Mouse (Mus musculus): ENCODE results near the gene Tekt1. TPM values are rescaled to one million over a fixed set of nuclear protein-coding genes. Genes with fewer than 3 reads are reported as not detected.

Gene Tekt1
- polyA plus RNA-seq, 1 experiment from 2014 or later, result 5.8 TPM

DNA sequence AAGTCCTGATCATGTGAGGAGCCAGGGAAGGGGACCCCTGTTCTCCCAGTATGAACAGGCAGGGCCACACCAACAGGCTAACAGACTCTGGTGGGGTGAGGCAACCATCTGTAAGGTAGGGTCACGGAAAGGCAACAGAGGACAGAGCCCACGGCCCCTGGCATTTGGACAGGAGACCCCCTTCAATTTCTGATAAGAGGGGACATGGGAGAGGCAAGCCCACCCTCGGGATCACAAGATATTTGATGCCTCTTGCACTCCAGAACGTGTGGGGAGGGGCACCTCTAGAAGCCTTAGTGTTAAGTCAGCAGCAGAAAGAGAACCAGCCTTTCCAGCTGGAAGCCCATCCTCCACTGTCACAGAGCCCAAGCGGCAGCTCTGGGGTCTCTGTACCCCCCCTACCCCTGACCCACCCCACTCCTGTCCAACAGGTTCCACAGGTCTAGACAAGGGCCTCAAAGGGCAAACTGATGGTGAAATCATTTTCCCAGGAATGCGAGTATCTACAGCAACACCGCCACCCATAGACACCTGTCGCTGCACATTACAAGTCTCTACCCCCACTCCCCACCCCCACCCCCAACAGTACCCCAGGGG lies 43.9 kb upstream of the Tekt1 start:
- ATAC-seq (ENCODE audit: low FRiP score, low TSS enrichment), result no peak
- Histone ChIP-seq H3K27ac (ENCODE audit: low read depth, low read length) (peak overlapping the region; percentile 65), H3K9me3 (ENCODE audit: control insufficient read depth, low read length) (no peaks in the 10 kb centered on the region), H3K4me1 (ENCODE audit: control insufficient read depth, insufficient read depth, low read length) (peaks cover 66% of the 10 kb centered on the region), H3K4me3 (ENCODE audit: low read length) (no peak overlapping the region), H3K4me2 (replicated peaks; ENCODE audit: low read depth, low read length) (peak overlapping the region; percentile 15), H3K36me3 (ENCODE audit: control insufficient read depth, insufficient read depth, low read length) (peaks cover 4% of the 10 kb centered on the region; the same call in 1 of the 2 replicates), H3K27me3 (ENCODE audit: control insufficient read depth, insufficient read depth, low read length) (no peaks in the 10 kb centered on the region), H3K9ac (ENCODE audit: low read depth, low read length) (no peak overlapping the region)
- 52% methylated on average over 8 of the region's 8 CpGs for WGBS

DNA sequence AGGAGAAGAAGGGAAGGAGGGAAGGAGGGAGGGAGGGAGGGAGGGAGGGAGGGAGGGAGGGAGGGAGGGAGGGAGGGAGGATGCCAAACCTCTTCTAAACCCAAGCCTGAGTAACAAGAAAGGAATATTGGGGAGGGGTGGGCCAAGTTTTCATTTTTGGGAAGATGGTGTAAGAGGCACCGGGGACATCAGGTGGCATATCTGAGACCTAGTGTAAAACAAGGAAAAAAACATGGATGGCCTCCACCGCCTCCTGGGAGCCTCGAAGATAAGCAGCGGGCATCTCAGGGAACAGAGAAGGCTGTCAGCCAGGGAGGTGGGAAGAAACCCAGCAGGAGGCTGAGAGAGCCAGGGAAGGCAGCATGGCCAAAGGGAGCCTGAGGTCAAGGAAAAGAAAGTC lies 43.3 kb upstream of the Tekt1 start:
- WGBS, result 70% methylated on average over 4 of the region's 4 CpGs
- peaks cover 4% of the 10 kb centered on the region; the same call in 1 of the 2 replicates for H3K36me3 ChIP-seq (ENCODE audit: control insufficient read depth, insufficient read depth, low read length)
- no peak overlapping the region for H3K9ac ChIP-seq (ENCODE audit: low read depth, low read length)
- no peak overlapping the region for H3K4me3 ChIP-seq (ENCODE audit: low read length)
- H3K4me1 ChIP-seq (ENCODE audit: control insufficient read depth, insufficient read depth, low read length), result peaks cover 72% of the 10 kb centered on the region
- H3K27ac ChIP-seq (ENCODE audit: low read depth, low read length), result peak overlapping the region; percentile 59
- no peak for ATAC-seq (ENCODE audit: low FRiP score, low TSS enrichment)
- no peaks in the 10 kb centered on the region for H3K27me3 ChIP-seq (ENCODE audit: control insufficient read depth, insufficient read depth, low read length)
- no peaks in the 10 kb centered on the region for H3K9me3 ChIP-seq (ENCODE audit: control insufficient read depth, low read length)
- H3K4me2 ChIP-seq (replicated peaks; ENCODE audit: low read depth, low read length), result peak overlapping the region; percentile 15; the same call in 1 of the 2 replicates

DNA sequence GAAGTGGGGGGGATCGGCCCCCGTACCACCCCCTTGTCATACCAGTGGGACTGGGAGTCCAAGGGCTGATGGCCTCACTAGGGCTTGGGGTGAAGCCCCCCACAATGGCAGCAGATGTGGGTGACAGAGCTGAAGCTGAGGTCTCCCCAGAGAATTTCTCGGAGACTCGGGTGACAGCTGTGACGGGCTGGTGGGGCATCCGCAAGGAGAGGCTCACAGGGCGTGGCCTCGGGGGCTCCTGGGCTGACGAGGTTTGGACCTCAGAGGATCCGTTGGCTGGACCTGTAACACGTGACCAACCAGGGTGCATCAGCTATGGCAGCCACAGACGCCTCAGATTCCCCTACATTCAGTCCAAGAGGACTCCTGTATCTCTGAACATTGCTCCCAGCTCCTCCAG lies 40.7 kb upstream of the Tekt1 start:
- H3K4me1 ChIP-seq (ENCODE audit: control insufficient read depth, insufficient read depth, low read length), result peaks cover 58% of the 10 kb centered on the region
- H3K4me3 ChIP-seq (ENCODE audit: low read length), result no peak overlapping the region
- H3K27me3 ChIP-seq (ENCODE audit: control insufficient read depth, insufficient read depth, low read length), result no peaks in the 10 kb centered on the region
- 86% methylated on average over 12 of the region's 12 CpGs for WGBS
- no peak overlapping the region for H3K4me2 ChIP-seq (replicated peaks; ENCODE audit: low read depth, low read length)
- H3K9me3 ChIP-seq (ENCODE audit: control insufficient read depth, low read length), result no peaks in the 10 kb centered on the region
- peak overlapping the region; percentile 87; the same call in 1 of the 2 replicates for H3K27ac ChIP-seq (ENCODE audit: low read depth, low read length)
- H3K9ac ChIP-seq (ENCODE audit: low read depth, low read length), result no peak overlapping the region
- ATAC-seq (ENCODE audit: low FRiP score, low TSS enrichment), result no peak
- H3K36me3 ChIP-seq (ENCODE audit: control insufficient read depth, insufficient read depth, low read length), result peaks cover 22% of the 10 kb centered on the region

DNA sequence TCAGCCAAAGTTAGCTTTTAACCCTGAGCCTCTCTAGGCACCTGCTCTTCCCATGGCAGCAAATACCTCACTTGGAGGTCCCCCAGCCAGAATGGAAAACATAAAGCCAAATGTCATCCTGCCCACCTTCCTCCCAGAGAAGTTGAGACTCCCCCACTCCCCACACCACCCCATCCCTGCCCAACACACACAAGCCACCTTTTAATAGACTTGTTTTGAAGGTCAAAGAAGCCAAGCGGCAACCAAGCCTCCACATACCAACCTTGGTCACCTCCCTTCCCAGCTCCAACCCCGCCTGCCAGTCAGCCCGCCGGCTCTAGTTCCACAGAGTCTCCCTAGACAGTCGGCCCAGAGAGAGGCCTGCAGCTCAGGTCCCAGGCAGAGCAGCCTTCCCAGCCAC lies 39.8 kb upstream of the Tekt1 start:
- WGBS, result 30% methylated on average over 5 of the region's 5 CpGs
- H3K27me3 ChIP-seq (ENCODE audit: control insufficient read depth, insufficient read depth, low read length), result no peaks in the 10 kb centered on the region
- H3K27ac ChIP-seq (ENCODE audit: low read depth, low read length), result peak overlapping the region; percentile 87
- no peak overlapping the region for H3K4me3 ChIP-seq (ENCODE audit: low read length)
- H3K4me2 ChIP-seq (replicated peaks; ENCODE audit: low read depth, low read length), result 0 out of 2 replicates have a peak overlapping the region, but pooled peaks have one; percentile 1
- peaks cover 49% of the 10 kb centered on the region for H3K4me1 ChIP-seq (ENCODE audit: control insufficient read depth, insufficient read depth, low read length)
- H3K9me3 ChIP-seq (ENCODE audit: control insufficient read depth, low read length), result no peaks in the 10 kb centered on the region
- H3K36me3 ChIP-seq (ENCODE audit: control insufficient read depth, insufficient read depth, low read length), result peaks cover 27% of the 10 kb centered on the region
- ATAC-seq (ENCODE audit: low FRiP score, low TSS enrichment), result peak; percentile 63
- H3K9ac ChIP-seq (ENCODE audit: low read depth, low read length), result no peak overlapping the region

DNA sequence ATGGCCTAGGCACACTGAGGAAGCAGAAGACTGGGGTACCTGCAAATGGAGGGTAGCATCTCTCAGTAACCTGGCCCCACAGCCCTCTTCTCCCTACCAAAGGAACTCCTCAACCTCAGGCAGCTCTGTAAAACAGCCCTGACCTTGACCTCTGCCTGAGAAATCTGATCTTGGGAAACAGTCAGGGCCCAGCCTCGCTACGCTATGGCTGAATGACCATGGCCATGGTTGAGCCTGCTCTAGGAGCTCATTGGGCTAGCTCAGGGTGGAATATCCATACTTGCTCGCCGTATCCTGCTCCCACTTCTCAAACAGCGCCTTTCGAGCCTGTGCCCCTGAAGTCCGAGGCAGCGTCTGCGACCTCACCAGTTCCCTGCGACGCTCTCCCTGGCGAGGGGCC lies 38.8 kb upstream of the Tekt1 start:
- H3K36me3 ChIP-seq (ENCODE audit: control insufficient read depth, insufficient read depth, low read length), result peaks cover 27% of the 10 kb centered on the region
- H3K9ac ChIP-seq (ENCODE audit: low read depth, low read length), result no peak overlapping the region
- H3K27me3 ChIP-seq (ENCODE audit: control insufficient read depth, insufficient read depth, low read length), result no peaks in the 10 kb centered on the region
- H3K4me2 ChIP-seq (replicated peaks; ENCODE audit: low read depth, low read length), result peak overlapping the region; percentile 21; the same call in 1 of the 2 replicates
- no peak overlapping the region for H3K4me3 ChIP-seq (ENCODE audit: low read length)
- peaks cover 39% of the 10 kb centered on the region for H3K4me1 ChIP-seq (ENCODE audit: control insufficient read depth, insufficient read depth, low read length)
- peak; percentile 86 for ATAC-seq (ENCODE audit: low FRiP score, low TSS enrichment)
- 35% methylated on average over 12 of the region's 12 CpGs for WGBS
- no peaks in the 10 kb centered on the region for H3K9me3 ChIP-seq (ENCODE audit: control insufficient read depth, low read length)
- peak overlapping the region; percentile 87 for H3K27ac ChIP-seq (ENCODE audit: low read depth, low read length)

DNA sequence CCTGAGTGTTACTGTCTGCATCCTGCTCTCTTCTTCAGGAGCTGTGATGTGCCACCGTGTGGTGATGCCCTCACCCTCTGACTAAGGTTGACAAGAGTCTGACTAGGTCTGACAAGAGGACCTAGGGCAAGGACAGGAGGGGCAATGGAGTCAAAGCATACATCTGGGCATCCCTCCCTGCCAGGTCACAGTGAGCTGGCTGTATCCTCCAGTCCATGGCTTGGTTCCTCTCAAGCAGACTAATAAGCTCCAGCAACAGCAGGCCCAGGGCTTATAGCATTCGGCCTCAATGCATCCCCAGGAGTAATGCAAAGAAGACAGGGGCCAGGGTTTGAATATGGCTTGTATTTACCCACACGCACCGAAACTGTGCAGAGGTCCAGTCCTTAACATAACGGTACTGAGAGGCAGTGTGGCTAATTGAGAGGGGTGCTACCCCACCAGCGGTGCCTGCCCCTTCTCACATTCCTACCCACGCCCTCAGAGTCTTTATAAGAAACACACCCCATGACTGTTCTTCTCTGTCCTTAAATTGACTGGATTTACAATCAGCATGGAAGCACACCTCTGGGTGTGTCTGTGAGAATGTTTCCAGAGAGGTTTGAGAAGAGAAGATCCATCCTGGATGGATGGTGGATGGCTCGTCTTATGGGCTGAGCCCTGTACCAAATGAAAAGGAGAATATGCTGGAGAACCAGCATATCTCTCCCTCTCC lies 35.7 kb upstream of the Tekt1 start:
- Histone ChIP-seq H3K27ac (ENCODE audit: low read depth, low read length) (no peak overlapping the region), H3K9ac (ENCODE audit: low read depth, low read length) (no peak overlapping the region), H3K36me3 (ENCODE audit: control insufficient read depth, insufficient read depth, low read length) (peaks cover 27% of the 10 kb centered on the region), H3K9me3 (ENCODE audit: control insufficient read depth, low read length) (no peaks in the 10 kb centered on the region), H3K27me3 (ENCODE audit: control insufficient read depth, insufficient read depth, low read length) (no peaks in the 10 kb centered on the region), H3K4me1 (ENCODE audit: control insufficient read depth, insufficient read depth, low read length) (peaks cover 43% of the 10 kb centered on the region), H3K4me3 (ENCODE audit: low read length) (no peak overlapping the region), H3K4me2 (replicated peaks; ENCODE audit: low read depth, low read length) (no peak overlapping the region)
- no peak for ATAC-seq (ENCODE audit: low FRiP score, low TSS enrichment)
- WGBS, result 89% methylated on average over 8 of the region's 8 CpGs

DNA sequence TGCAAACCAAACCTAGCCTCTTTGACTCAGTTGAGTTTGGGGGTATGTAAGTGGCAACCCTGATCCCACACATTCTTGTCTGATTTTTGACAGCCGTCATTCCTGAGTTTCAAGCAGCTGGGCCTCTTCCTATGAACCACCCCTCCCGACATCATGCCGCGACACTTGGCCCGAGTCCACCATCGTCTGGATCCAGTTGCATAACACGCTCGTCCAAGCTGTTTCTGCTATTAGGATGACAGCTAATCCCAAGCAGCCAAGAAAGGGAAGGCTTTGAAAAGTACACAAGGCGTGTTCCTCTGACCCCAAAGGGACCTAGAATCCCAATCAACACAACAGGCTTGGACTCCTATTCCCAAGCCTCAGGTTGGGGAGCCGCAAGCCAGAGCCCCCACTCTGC lies 34.8 kb upstream of the Tekt1 start:
- H3K27ac ChIP-seq (ENCODE audit: low read depth, low read length), result no peak overlapping the region; the same call in 1 of the 2 replicates
- no peak overlapping the region for H3K4me3 ChIP-seq (ENCODE audit: low read length)
- no peaks in the 10 kb centered on the region for H3K27me3 ChIP-seq (ENCODE audit: control insufficient read depth, insufficient read depth, low read length)
- peaks cover 34% of the 10 kb centered on the region for H3K4me1 ChIP-seq (ENCODE audit: control insufficient read depth, insufficient read depth, low read length)
- ATAC-seq (ENCODE audit: low FRiP score, low TSS enrichment), result no peak
- H3K9ac ChIP-seq (ENCODE audit: low read depth, low read length), result no peak overlapping the region
- WGBS, result 73% methylated on average over 10 of the region's 10 CpGs
- H3K36me3 ChIP-seq (ENCODE audit: control insufficient read depth, insufficient read depth, low read length), result peaks cover 26% of the 10 kb centered on the region
- H3K9me3 ChIP-seq (ENCODE audit: control insufficient read depth, low read length), result no peaks in the 10 kb centered on the region
- no peak overlapping the region for H3K4me2 ChIP-seq (replicated peaks; ENCODE audit: low read depth, low read length)

DNA sequence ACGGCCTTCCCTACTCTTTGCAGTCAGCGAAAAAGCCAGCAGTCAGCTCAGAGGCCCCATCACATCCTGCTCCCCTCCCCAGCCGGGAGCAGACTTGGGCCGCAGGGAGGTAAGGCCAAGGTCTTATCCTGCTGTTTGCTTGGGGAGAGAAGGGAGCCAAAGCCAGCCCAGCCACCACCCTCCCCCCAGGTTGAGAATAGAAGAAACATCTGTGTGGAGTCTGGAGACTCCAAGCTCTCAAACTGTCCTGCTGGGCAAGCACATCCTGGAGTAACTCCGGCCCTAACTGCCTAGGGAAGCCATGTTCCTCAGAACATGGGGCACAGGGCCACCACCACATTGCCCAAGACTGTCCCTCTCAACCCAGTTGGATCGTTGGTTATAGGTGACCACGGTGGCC lies 34.4 kb upstream of the Tekt1 start:
- Histone ChIP-seq H3K4me2 (replicated peaks; ENCODE audit: low read depth, low read length) (no peak overlapping the region), H3K9ac (ENCODE audit: low read depth, low read length) (no peak overlapping the region), H3K27ac (ENCODE audit: low read depth, low read length) (no peak overlapping the region; the same call in 1 of the 2 replicates), H3K36me3 (ENCODE audit: control insufficient read depth, insufficient read depth, low read length) (peaks cover 26% of the 10 kb centered on the region), H3K9me3 (ENCODE audit: control insufficient read depth, low read length) (no peaks in the 10 kb centered on the region), H3K4me3 (ENCODE audit: low read length) (no peak overlapping the region), H3K4me1 (ENCODE audit: control insufficient read depth, insufficient read depth, low read length) (peaks cover 30% of the 10 kb centered on the region), H3K27me3 (ENCODE audit: control insufficient read depth, insufficient read depth, low read length) (no peaks in the 10 kb centered on the region)
- no peak for ATAC-seq (ENCODE audit: low FRiP score, low TSS enrichment)
- 74% methylated on average over 7 of the region's 7 CpGs for WGBS

DNA sequence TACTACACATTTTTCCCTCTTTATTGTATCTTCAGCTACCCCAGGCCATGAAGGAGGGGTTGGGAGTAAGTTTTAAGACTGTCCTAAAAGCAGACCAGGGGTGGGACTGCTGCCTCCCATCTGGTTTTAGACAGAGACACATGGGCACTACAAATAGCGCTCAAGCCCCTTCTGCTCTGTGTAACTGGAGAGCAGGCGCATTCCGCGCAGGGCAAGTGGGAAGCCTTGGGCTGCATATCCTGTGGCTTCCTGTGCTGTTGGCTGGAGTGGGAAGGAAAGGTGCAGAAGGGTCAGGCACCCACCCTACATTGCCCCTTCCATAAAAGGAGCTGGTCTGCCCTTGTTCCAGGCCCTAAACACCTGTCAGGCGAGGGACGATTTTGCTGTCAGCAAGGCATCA lies 33.4 kb upstream of the Tekt1 start:
- 68% methylated on average over 6 of the region's 6 CpGs for WGBS
- H3K4me3 ChIP-seq (ENCODE audit: low read length), result no peak overlapping the region
- no peaks in the 10 kb centered on the region for H3K9me3 ChIP-seq (ENCODE audit: control insufficient read depth, low read length)
- ATAC-seq (ENCODE audit: low FRiP score, low TSS enrichment), result no peak
- peaks cover 31% of the 10 kb centered on the region for H3K36me3 ChIP-seq (ENCODE audit: control insufficient read depth, insufficient read depth, low read length)
- no peak overlapping the region for H3K9ac ChIP-seq (ENCODE audit: low read depth, low read length)
- H3K27me3 ChIP-seq (ENCODE audit: control insufficient read depth, insufficient read depth, low read length), result no peaks in the 10 kb centered on the region
- no peak overlapping the region for H3K27ac ChIP-seq (ENCODE audit: low read depth, low read length)
- H3K4me2 ChIP-seq (replicated peaks; ENCODE audit: low read depth, low read length), result no peak overlapping the region
- H3K4me1 ChIP-seq (ENCODE audit: control insufficient read depth, insufficient read depth, low read length), result peaks cover 20% of the 10 kb centered on the region
